Mouse (Mus musculus) induced T-regulatory cell, adult 2 months (primary cell): Measurements from ENCODE around the gene Ccdc162.
A peak's percentile ranks its signal among the peaks of the same experiment; 100 is the strongest.

Experiments used
- DNase-seq: peaks from one replicate; pipeline ENCODE4 v3.0.0-alpha.2; 2012; ENCODE audit warnings: low read depth

Gene Ccdc162

GRCm38 (mm10) chr10:41635276-41636033 lies 81.0 kb downstream of the Ccdc162 start:
- DNase-seq: peak; percentile 8

DNA sequence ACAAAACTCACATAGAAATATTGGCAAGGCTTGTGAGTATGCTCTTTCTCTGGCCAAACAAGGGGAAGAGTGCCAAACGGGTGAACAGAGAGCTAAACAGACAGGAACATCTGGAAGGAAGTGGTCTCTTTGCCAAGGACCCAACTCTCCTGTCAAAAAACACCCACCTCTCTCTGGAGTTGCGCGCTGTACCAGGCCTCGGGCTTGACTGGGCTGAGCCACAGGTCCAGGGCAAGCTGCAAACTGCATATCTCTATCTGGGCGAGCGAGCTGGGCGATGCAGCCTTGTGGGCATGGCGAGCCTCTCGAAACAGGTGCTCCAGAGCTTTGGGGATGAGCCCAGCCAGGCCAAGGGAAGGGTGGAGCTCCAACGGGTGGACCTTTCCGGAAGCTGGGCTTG lies 82.6 kb downstream of the Ccdc162 start:
- DNase-seq: no peak

- DNase-seq: peak; percentile 42
Observed at GRCm38 (mm10) chr10:41632062-41632461, 84.4 kb downstream of the Ccdc162 start.

- DNase-seq: no peak
Observed at GRCm38 (mm10) chr10:41626996-41627395, 89.4 kb downstream of the Ccdc162 start.

DNA sequence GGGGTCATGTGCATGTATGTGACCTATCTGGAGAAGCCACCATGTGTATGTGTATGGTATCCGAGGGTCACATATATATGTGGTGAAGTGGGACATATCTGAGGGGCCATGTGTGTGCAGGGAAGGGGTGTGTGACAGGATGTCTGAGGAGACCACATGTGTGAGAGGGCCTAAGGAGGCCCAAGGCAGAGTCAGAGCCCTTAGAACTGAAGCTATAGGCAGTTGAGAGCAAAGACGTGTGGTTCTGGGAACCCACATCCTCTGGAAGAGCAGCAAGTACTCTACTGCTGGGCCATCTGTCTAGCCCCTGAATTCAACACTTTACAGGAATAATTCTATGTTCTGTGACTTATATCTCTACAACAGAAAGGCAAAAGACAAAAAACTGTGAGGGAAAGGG lies 96.4 kb downstream of the Ccdc162 start:
- DNase-seq: no peak

GRCm38 (mm10) chr10:41615487-41615886 lies 100.9 kb downstream of the Ccdc162 start:
- DNase-seq: peak; percentile 70

GRCm38 (mm10) chr10:41611941-41612340 lies 104.5 kb downstream of the Ccdc162 start:
- DNase-seq: no peak

GRCm38 (mm10) chr10:41609475-41609874 lies 107.0 kb downstream of the Ccdc162 start:
- DNase-seq: no peak

- DNase-seq: no peak
Observed at GRCm38 (mm10) chr10:41608485-41608884, 107.9 kb downstream of the Ccdc162 start.

GRCm38 (mm10) chr10:41602667-41603066 lies 113.8 kb downstream of the Ccdc162 start:
- peak; percentile 30 for DNase-seq

DNA sequence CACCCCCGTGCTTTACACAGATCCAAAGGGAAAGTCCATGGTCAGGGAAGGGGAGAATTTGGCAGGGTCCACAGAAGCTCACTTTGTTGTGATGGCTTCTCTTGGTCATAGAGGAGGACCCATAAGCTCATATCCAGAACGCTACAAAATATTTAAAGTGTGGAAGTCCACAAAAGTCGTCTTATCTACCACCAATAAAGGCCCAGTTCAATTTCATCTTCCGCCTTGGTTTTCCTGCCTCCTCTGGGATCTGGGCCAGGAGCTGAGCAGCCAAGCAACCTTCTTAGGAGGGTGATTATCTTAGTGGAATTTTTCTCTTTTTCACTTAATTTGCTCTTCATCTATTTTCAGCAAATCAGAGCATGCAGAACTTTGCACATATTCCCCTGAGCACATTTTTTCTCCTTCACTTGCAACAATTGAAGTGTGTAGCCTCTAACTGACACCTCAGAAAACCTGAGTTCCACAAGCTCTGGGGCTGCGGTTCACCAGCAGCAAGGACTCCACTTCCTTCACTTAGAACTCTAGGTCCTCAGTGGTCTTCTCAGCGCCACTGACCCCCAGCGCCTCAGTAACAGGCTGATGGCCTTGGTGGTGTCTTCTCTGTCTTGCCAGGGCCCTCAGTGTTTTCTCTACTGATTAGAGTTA lies 114.4 kb downstream of the Ccdc162 start:
- DNase-seq: no peak

DNA sequence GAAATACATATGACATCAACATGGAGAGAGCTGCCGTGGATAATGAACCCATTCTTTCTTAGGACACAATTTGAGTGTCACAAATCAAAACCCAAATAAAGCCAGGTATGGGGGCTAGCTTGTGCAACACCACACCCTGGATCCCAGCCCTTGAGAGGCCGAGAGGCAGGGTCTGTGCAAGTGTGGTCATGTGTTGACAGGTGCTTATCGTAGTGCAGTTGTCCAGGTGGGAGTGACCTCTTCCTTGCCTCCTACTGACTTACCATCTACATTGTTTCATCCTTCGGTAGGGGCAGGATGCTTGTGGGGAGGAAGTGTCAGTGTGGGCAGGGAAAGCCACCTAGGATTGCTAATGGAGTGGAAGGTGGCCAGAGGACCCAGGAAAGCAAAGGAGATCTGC lies 115.1 kb downstream of the Ccdc162 start:
- DNase-seq: no peak

DNA sequence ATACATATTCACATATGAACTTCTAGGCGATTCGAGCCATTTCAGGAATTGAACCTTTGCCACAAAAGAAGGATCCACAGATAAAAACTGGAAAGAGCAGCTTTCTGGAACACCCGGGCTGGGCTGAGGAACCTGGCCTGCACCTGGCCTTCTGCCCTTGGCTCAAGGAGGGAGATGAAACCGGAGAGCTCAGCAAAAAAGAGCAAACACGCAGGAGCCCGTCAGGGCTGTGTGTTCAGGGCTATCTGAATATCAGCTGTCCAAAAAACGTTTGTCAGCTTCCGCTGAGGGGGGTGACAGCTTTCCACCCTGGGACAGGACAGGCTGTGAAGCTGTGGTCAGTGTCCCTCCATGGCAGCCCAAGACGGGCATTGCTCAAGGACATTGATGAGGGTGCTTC lies 117.4 kb downstream of the Ccdc162 start:
- no peak for DNase-seq

- no peak for DNase-seq
Observed at GRCm38 (mm10) chr10:41598221-41598620, 118.2 kb downstream of the Ccdc162 start.

GRCm38 (mm10) chr10:41595550-41595949 lies 120.9 kb downstream of the Ccdc162 start:
- DNase-seq: peak; percentile 84

DNA sequence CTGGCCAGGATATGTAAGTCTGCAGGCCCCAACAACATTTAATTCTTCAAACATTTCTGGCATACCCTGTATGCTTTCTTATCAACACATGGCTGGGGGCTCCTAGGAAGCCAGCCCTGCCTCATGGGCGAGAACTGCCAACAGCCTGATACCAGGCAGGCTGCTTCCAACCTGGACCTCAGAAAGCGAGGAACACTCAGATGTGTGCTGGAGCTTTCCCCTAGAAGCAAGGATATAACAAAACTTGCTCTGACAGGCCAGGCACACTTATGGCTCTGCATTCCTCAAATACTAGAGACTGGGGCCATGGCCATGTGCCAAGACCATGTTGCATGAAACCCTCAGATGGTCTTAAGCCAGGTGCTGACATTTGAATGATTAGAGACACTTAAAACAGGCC lies 121.5 kb downstream of the Ccdc162 start:
- peak; percentile 28 for DNase-seq

DNA sequence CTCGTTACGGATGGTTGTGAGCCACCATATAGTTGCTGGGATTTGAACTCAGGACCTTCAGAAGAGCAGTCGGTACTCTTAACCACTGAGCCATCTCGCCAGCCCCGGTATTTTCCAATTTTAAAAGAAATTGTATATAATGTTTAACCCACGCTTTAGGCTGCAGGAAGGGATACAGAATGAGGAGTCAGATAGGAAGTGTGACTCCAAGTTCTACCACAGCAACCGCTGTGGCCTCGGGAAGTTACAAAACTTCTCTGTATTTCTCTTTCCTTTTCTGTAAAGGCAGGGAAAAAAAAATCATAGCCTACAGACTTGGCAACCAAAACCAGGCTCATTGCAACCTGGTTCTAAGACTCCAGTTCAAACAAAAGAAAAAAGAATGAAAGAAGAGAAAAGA lies 122.0 kb downstream of the Ccdc162 start:
- DNase-seq: no peak

DNA sequence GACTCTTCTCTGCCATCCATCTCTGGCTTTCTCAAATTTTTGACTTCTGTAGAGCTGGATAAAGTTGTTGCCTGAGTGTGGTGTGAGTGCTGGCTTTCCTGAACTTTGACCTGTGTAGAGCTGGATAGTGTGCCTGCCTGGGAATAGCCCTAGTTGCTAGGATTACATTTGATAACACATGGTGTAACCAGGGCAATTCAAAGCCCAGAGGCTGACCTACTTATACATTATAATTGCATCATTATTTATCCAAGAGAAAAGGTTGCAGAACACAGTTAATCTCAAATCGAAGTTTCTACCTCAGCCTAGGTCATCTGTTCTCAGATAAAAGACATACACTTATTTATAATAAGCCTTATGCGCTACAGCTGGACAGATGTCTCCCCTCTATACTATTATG lies 127.8 kb downstream of the Ccdc162 start:
- DNase-seq: no peak

GRCm38 (mm10) chr10:41586947-41587852 lies 129.2 kb downstream of the Ccdc162 start:
- no peak for DNase-seq

- no peak for DNase-seq
Observed at GRCm38 (mm10) chr10:41583383-41583782, 133.1 kb downstream of the Ccdc162 start.

DNA sequence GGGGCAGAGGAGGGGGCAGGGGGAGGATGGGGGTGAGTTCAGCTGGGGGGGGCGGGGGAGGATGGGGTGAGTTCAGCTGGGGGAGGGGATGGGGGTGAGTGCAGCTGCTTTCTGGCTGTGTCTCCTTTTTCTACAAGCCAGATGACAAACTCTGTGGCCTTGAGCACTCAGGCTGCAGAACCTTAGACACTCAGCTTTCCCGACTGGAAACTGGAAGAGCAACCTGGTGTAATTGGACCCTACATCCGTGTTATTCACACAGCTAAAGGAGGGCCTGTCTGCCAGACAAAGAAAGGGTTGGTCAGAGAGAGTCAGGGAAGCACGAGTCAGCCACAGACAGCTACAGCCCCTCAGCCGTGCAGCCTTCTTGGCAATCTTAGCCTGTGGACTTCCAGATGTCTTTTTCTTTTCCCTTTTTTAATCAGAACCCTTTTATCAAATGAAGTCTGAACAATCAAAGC lies 133.5 kb downstream of the Ccdc162 start:
- DNase-seq: no peak

- DNase-seq: no peak
Observed at GRCm38 (mm10) chr10:41580441-41580840, 136.0 kb downstream of the Ccdc162 start.

- DNase-seq: no peak
Observed at GRCm38 (mm10) chr10:41578541-41578940, 137.9 kb downstream of the Ccdc162 start.
